Mouse (Mus musculus) fat pad, adult 2 months (tissue): ENCODE measurements around the gene Prickle3.

Source experiments
- DNase-seq: peaks from one replicate; pipeline ENCODE4 v3.0.0-alpha.2; 2011; ENCODE audit warnings: low read depth, low spot score; ENCODE audit errors: extremely low read depth

Prickle3 gene

GRCm38 (mm10) chrX:7657221-7657639 lies at the start of gene Prickle3:
Prickle3 (plus strand) TSS chrX:7657260.
- DNase-seq, result no peak

GRCm38 (mm10) chrX:7610035-7610434 lies 47.0 kb upstream of the Prickle3 start:
- DNase-seq, result no peak

- DNase-seq, result no peak
These were observed 46.4 kb upstream of the Prickle3 start for GRCm38 (mm10) chrX:7610536-7611258.

- no peak for DNase-seq
These were observed 39.0 kb upstream of the Prickle3 start for GRCm38 (mm10) chrX:7617889-7618551.

GRCm38 (mm10) chrX:7632560-7632959 lies 24.5 kb upstream of the Prickle3 start:
- no peak for DNase-seq

GRCm38 (mm10) chrX:7635101-7635500 lies 22.0 kb upstream of the Prickle3 start:
- DNase-seq, result no peak

GRCm38 (mm10) chrX:7638401-7639091 lies 18.5 kb upstream of the Prickle3 start, which contains the start of gene Syp:
Syp (plus strand) TSS chrX:7638471.
- DNase-seq, result no peak

GRCm38 (mm10) chrX:7639536-7640325 lies 17.3 kb upstream of the Prickle3 start:
- no peak for DNase-seq

- no peak for DNase-seq
These were observed 16.3 kb upstream of the Prickle3 start for GRCm38 (mm10) chrX:7640785-7641184.

- DNase-seq, result no peak
These were observed 11.7 kb upstream of the Prickle3 start for GRCm38 (mm10) chrX:7645349-7645748.

- DNase-seq, result peak; percentile 74
These were observed 8.3 kb upstream of the Prickle3 start for GRCm38 (mm10) chrX:7648671-7649304.

- peak; percentile 56 for DNase-seq
These were observed 1.1 kb downstream of the Prickle3 start for GRCm38 (mm10) chrX:7658031-7658784.

GRCm38 (mm10) chrX:7658785-7659589 lies 1.9 kb downstream of the Prickle3 start:
- DNase-seq, result no peak

GRCm38 (mm10) chrX:7661086-7661485 lies 4.0 kb downstream of the Prickle3 start:
- DNase-seq, result no peak

- no peak for DNase-seq
These were observed 5.9 kb downstream of the Prickle3 start for GRCm38 (mm10) chrX:7662936-7663335.

- no peak for DNase-seq
These were observed 7.7 kb downstream of the Prickle3 start for GRCm38 (mm10) chrX:7664791-7665190.

- DNase-seq, result no peak
These were observed 8.9 kb downstream of the Prickle3 start for GRCm38 (mm10) chrX:7665739-7666502.

- no peak for DNase-seq
These were observed 13.4 kb downstream of the Prickle3 start for GRCm38 (mm10) chrX:7670390-7670881.
